Mouse (Mus musculus) left cerebral cortex, adult 6 months (tissue): ENCODE results near the gene Flot2. TPM values are rescaled to one million over a fixed set of nuclear protein-coding genes. Genes with fewer than 3 reads are reported as not detected.

Experiments used
- long read RNA-seq, 2 experiments: library from polyadenylated mRNA; unstranded; transcript quantifications; one replicate each; pipeline ENCODE4 v2.0.0; 2019 to 2020
- polyA plus RNA-seq: library from polyadenylated mRNA; unstranded; fragments of <200 nt; fragmentation: Nextera tagmentation; gene quantifications from 2 replicates; pipeline ENCODE4 v1.2.3, GENCODE M21; 2021

The Flot2 gene
- polyA plus RNA-seq, result 89.7 and 90.8 TPM in 2 replicates
- long read RNA-seq, experiment 1, transcript Flot2-202 (11 exons, 2,568 nt), result minor isoform, 144 of 743 reads
- long read RNA-seq, experiment 1, transcript Flot2-205 (12 exons, 2,712 nt), result minor isoform, 14 of 743 reads
- long read RNA-seq, experiment 1, transcript Flot2-201 (11 exons, 2,621 nt), result major isoform, 385 of 743 reads
- long read RNA-seq, experiment 1, partial matches to known transcripts, result 50 of 743 reads
- long read RNA-seq, experiment 1, other reads (novel, unspliced or antisense), result 150 of 743 reads
- long read RNA-seq, experiment 2, transcript Flot2-201 (11 exons, 2,621 nt), result major isoform, 47 of 107 reads
- long read RNA-seq, experiment 2, transcript Flot2-202 (11 exons, 2,568 nt), result minor isoform, 17 of 107 reads
- long read RNA-seq, experiment 2, partial matches to known transcripts, result 26 of 107 reads
- long read RNA-seq, experiment 2, other reads (novel, unspliced or antisense), result 15 of 107 reads

DNA sequence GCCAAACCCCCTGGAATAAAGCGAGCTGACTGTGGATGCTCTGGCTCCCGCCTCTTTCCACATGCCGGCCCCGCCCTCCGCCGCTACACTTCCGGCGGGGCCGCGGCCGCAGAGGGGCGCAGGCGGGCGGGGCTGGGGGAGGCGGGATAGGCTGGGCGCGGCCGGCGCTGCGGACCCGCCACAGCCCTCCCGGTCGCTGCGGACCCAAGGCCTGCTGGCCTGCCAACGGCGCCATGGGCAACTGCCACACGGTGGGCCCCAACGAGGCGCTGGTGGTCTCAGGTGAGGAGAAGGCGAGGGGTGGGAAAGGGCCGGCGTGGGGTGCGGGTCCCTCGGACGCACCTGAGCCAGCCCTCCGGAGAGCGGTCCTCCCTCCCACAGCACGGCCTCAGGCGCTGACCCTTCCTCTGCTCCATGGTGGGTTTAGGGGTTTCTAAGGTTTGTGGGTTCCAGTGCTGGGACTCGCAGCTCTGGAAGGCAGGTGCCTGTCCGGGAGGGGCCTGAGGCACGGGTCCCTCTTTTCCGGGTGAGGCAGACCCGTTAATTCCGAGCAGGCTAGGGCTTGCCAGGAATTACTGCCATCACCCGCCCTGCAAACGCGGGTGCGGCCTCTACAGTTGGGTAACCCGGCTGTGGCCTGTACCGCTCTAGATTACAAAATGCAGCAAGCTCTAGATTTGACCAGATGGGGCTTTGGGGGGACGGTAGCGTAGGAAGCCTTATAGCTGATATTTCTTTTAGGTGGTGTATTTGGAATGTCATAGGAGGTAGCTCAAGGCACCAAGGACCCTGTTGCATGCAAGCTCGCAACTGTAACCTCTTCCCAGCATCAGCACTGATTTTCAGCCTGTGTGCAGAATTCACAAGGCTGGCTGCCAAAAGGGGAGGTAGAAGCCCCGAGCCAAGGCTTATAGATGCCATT, at the start of gene Flot2:
Flot2 (plus strand) TSS at position 101 of the 922 bp plus-strand sequence.

DNA sequence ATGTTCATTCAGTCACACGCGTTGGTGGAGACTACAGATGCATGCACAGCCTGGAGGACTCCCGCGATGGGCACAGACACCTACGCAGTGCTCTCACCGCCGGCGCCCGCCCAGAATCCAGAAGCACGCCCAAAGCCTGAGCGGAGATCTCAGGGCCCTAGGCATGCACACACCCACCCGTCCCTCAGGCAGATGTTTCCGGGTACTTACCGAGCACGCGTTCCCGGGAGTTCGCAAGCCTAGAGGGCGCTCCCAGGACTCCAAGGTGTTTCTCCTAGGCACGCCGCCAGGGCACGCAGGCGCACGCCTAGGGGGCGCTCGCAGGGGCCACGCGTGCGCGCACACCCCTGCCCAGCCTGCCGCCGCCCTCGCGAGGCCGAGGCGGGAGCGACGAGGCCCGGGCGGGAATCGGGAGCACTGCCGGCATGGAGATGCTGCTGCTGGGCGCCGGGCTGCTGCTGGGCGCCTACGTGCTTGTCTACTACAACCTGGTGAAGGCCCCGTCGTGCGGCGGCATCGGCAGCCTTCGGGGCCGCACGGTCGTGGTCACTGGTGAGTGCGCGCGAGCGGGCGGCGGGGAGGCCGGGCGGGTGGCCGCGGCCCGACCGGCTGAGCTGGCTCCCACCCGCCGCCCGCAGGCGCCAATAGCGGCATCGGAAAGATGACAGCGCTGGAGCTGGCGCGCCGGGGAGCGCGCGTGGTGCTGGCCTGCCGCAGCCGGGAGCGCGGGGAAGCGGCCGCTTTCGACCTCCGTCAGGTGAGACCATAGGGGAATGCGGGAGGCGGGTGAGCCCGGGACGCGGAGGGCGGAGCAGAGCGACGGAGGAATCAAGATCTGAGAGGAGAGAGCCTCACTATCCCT, 5.6 kb upstream of the Flot2 start, which contains the start of gene Dhrs13:
Dhrs13 (plus strand) TSS at position 334 of the 862 bp plus-strand sequence.

DNA sequence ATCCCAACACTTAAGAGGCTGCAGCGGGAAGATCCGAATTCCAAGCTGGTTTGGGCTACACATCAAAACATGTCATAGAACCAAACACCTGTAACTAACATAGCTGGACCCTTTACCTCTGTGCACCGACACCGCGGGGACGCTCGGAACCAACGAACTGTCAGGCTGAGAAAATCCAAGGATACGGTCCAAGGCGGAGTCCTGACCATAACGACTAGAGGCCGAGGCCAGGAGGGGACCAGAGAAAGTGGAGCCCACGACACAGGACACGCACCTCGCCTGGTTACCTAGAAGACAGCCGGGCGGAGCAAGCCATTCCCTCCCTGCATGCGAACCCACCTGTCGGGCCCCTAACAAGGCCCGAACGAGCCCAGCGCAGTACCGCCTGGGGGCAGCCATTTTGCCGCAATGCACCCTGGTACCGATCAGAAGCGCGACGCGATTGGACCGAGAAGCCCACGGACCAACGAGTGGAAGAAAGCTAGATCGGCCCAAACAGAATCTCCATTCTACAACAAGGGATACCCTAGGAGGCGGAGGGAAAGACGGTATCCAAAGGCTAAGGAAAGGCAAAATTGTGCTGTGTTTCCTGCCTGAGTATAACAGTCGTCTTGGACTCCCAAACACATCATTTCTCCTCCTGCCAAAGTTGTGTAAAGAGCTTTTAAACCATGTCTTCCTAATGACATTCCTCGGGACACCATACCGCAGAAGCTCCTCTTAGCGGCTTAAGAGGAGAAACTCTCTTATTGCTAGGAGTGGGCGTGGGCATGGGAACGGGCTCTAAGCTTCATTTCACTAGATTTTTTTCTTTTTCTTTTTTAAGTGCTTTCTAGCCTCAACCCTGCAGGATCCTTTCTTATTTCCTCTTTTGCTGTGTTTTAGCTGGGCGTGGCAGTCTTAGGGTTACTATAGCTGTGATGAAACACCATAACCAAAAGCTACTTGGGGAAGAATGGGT, 42.5 kb downstream of the Flot2 start, which contains the start of gene Eral1:
Eral1 (minus strand) TSS at position 423 of the 961 bp plus-strand sequence.

DNA sequence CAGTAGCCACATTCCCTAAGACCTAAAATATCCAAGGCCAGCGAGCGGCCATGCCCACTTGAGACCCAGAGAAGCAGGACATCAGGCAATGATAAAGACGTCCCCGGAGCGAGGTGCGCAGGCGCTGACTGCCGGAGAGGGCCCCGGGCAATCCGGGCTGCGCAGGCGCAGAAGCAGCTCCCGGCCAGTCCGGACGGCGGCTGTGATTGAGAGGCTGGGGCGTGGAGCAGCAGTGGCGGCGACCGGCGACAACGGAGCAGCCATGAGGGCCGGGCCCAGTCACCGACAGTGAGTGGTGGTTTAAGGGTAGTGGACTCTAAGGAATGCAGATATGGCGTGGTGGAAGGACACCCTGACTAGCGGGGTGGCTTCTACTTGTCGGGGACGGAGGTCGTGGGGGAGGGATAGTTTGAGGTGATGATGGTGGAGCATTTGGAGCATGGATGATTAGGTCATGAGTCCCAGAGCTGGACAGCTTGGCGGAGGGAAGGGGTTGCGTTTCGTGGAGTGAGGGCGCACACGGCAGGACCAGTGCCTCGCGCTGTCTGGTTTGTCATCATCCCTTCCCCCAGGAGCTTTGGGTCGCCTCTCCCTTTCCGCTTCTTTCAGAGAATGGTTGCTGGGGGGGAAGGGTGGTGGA, 56.9 kb downstream of the Flot2 start, which contains the start of gene Fam222b:
Fam222b (plus strand) TSS at position 157 of the 640 bp plus-strand sequence.

Other genes starting within 250 kb of the Flot2 start
- gene Pipox, start 143.8 kb upstream of the Flot2 start, polyA plus RNA-seq, result 0.42 and 0.99 TPM in 2 replicates
- gene Sez6, start 107.1 kb upstream of the Flot2 start, polyA plus RNA-seq, result 25.6 and 123 TPM in 2 replicates
- 5.7 and 6.3 TPM in 2 replicates for gene Phf12, start 55.2 kb upstream of the Flot2 start, polyA plus RNA-seq
- gene Dhrs13, start 5.7 kb upstream of the Flot2 start, polyA plus RNA-seq, result 8.0 and 8.2 TPM in 2 replicates
- gene Eral1, start 42.5 kb downstream of the Flot2 start, polyA plus RNA-seq, result 11.0 and 13.0 TPM in 2 replicates
- 8.8 and 12.2 TPM in 2 replicates for gene Fam222b, start 56.7 kb downstream of the Flot2 start, polyA plus RNA-seq
- 3.4 and 8.9 TPM in 2 replicates for gene Traf4, start 127.7 kb downstream of the Flot2 start, polyA plus RNA-seq
- gene Nek8, start 138.7 kb downstream of the Flot2 start, polyA plus RNA-seq, result 1.9 TPM in 2 replicates
- 38.5 and 43.5 TPM in 2 replicates for gene Tlcd1, start 138.8 kb downstream of the Flot2 start, polyA plus RNA-seq
- gene Rpl23a, start 145.7 kb downstream of the Flot2 start, polyA plus RNA-seq, result 870 and 1,461 TPM in 2 replicates
- 14.8 and 17.6 TPM in 2 replicates for gene Rab34, start 150.5 kb downstream of the Flot2 start, polyA plus RNA-seq
- gene Proca1, start 155.5 kb downstream of the Flot2 start, polyA plus RNA-seq, result 5.5 and 6.3 TPM in 2 replicates
- gene Sdf2, start 207.8 kb downstream of the Flot2 start, polyA plus RNA-seq, result 129 and 164 TPM in 2 replicates
- 11.8 and 13.1 TPM in 2 replicates for gene Supt6, start 208.1 kb downstream of the Flot2 start, polyA plus RNA-seq
- 46.6 and 50.5 TPM in 2 replicates for gene 2610507B11Rik, start 223.8 kb downstream of the Flot2 start, polyA plus RNA-seq